Mouse (Mus musculus): ENCODE data around the gene Kank1.

Gene Kank1

DNA sequence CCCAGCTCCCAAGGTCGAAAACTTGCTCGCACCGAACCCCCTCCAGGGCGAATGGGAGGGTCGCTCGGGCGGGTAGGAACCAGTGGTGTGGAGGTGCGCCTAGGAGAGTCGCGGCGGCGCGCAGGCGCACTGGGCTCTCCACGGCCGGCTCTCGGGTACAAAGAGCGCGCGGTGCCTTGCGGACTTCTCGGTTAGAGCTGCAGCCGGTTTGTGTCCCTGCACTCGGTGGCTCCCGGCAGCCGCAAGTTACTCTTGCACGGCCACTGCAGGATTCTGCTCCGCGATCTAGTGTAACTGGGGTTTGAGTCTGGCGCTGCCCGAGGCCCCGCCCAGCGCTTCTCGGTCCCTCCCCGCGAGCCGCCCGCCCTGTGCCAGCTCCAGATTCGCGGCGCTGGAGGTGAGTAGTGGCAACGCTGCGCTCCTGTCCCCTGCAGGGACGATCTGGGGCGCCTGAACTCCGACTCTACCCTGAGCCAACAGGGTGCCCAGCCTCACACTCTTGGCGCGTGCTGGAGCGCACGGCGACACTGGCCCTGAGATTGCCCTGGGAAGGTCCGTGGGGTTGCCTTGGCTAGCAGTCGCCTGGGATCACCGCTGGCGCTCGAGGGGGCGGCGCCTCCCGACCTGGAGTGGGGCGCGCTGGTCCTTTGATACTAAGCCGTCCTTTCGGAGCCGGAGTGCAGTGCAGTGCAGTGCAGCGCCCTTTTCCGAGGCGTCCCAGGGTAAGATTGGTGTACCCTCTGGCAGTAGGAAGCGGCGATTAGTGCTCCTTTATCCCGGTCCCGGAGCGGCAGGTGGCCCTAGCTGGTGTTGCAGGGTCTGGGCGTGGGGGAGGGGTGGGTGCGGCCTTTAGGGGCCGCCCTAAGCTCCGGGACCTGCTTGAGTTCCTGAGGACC lies at the start of gene Kank1:
Gene Kank1, plus strand, starts transcription at position 380 of the 896 bp plus-strand sequence.
- peak in 1 of 2 experiments; percentile 11 for DNase-seq

- no peak for DNase-seq
Observed at GRCm38 (mm10) chr19:25187681-25188080, 49.1 kb upstream of the Kank1 start.

DNA sequence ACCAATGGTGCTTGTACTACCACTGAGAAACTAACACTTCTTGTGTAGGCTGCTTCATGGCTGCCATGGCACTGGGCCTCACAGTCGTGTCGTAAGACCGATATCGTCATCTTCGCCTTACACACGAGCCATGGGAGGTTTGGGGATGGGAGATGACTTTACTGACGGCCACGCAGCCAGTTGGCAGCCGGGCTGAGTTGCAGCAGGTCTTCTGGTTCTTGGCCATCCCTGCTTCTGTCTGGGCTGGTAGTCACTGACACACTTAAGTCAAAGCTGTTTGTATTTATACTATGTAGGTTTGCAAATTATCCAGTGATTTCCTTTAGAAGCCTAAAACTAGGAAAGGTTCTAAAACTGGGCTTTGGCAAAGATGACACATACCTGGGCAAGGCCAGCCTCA lies 43.0 kb upstream of the Kank1 start:
- no peak for DNase-seq

DNA sequence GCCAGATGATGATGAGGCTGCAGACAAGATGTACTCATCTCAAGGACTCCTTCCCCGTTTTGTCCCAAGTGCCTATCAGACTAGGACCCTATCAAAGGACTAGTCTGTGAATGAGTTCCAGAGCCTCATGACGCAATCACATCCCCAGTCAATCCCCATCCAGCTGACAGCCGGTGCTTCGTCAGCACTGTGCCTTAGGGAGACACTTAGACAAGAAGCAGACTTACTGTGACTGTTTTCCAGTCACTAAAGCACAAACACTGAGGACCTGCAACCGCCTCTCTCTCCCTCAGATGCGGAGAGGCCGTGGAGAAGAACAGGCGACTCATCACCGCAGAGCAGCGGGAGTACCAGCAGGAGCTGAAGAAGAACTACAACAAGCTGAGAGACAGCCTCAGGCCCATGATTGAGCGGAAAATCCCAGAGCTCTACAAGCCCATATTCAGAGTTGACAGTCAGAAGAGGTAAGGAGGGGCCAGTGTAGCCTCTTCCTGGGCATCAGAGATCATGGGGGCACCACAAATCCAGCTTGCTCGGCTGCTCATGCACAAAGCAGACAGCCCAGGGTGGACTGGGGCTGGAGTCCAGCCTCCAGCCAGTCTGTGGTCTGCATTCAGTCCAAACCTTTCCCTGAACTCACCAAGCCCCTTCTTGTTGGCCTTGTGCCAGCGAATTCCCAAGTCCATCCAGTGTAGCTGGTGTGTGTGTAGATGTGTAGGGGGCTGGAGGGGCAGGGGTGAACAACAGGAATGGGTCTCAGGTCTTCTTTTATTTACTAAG lies 36.5 kb upstream of the Kank1 start:
- DNase-seq: no peak

DNA sequence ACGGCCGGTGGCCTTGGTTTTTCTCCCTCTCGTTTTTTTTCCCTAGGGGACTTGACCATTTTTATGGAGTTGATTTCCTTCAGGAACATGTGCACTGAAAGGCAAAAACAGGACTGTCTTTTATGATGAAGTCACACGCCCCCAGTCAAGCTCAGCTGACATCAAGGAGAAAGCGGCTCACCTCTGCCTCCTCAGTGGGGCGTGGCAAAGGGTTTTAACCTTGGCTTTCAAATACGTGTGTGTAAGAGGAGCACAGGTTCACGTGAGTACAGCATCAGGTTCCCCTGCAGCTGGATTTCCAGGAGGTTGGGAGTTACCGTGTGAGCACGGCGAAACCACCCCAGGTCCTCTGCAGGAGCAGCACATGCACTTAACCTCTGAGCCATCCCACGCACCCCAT lies 33.7 kb upstream of the Kank1 start:
- no peak for DNase-seq

- DNase-seq: no peak
Observed at GRCm38 (mm10) chr19:25206969-25207368, 29.8 kb upstream of the Kank1 start.

- no peak for DNase-seq
Observed at GRCm38 (mm10) chr19:25207731-25208361, 28.9 kb upstream of the Kank1 start.

- no peak for DNase-seq
Observed at GRCm38 (mm10) chr19:25208596-25209110, 28.1 kb upstream of the Kank1 start.

GRCm38 (mm10) chr19:25220611-25221010 lies 16.2 kb upstream of the Kank1 start:
- DNase-seq: no peak

DNA sequence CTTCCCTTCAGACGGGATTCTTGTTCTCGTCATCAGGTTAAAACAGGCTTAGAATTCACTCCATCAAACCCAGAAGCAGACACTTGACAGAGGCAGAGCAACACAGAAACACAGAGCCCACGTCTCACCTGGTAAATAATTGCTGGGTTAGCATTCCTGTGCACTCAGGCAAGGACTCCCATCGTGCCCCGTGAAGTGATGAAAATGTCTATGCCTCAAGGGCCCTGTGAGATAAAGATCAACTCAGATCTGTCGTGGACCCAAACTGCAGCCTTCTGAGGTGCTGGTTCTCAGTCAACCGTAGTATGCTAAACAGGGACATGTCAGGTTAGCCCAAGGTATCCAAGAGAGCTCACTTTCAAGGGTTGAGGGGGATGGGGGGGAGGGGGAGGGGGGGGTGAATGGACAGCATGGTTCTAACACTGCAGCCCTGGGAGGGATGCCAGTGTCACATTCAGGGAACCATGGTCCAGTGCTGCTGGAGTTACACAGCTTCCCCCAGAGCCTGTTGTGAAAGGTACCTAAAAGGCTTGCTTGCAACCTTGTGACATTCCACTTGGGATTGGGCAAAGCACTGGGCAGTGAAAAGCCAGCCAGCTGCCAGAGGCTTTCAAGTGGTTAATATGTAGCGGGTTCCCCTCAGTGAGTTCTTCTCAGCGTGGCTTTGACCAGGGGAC lies 14.7 kb upstream of the Kank1 start:
- no peak for DNase-seq

GRCm38 (mm10) chr19:25230058-25230974 lies 6.5 kb upstream of the Kank1 start:
- no peak for DNase-seq

DNA sequence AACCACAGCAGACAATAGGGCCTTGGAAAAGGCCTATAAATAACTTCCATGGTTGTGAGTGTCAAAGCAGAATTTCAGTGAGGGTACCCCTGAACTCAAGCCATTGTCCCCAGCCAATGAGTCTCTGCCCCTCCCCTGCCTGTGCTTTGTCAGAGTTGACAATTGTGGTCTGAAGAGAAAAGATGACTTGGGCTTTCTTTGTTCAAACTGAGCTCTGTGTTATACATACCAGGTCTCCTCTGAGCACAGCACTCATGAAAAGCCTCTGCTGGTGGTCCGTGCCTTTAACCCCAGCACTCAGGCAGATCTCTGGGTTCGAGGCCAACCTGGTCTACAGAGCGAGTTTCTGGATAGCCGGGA lies 5.8 kb upstream of the Kank1 start:
- no peak for DNase-seq

GRCm38 (mm10) chr19:25232032-25232431 lies 4.7 kb upstream of the Kank1 start:
- DNase-seq: no peak

GRCm38 (mm10) chr19:25237492-25238040 lies 791 bp downstream of the Kank1 start:
- DNase-seq: no peak

DNA sequence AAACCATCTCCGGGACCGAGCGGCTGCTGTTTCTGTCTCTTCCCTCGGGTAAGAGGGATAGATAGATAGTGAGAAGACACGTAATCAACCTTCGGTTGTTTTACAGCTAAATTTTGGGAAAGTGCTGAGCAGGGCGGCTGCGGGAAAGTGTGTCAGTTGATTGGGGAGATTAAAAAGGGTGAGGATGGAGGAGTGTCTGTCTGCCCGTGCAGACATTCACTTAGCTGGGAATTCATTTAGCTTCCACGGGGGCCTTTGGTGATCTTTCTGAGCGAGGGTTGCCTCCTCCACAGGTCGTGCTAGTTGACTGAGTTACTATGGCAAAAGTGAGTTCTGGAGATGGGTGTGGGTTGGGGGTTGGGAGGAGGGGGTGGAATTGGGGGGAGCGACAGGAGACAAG lies 1.3 kb downstream of the Kank1 start:
- no peak for DNase-seq

GRCm38 (mm10) chr19:25243566-25243965 lies 6.8 kb downstream of the Kank1 start:
- no peak for DNase-seq

- no peak for DNase-seq
Observed at GRCm38 (mm10) chr19:25246062-25246461, 9.3 kb downstream of the Kank1 start.

DNA sequence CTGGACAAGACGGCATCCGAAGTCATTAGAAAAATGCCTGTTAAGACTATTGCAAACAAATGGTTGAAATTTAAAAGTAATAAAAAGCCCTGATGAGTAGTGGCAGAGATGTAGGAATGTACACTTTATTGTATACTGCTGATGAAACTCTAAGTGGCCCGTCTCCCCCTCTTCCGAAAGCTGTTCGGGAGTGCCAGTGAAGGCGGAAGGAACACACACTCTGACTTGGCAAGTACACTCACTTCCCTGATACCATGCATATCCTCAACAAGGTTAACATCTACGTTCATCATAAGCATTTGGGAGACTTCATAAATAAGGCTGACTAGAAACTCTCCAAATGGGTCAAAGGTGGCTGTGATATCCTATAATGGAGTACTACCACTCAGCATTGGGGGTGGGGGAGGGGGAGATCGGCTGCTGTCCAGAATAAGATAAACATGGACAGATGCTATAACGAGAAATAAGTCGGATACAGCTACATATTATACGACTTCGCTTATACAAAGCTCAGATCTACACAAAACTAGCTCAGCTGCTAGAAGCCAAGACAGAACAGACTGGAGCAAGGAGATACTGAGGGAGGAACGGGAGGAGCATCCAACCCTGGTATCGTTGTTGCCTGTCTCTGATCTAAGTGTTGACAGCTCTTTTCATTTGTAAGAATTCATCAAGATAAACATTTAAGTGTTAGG lies 11.2 kb downstream of the Kank1 start:
- no peak for DNase-seq

GRCm38 (mm10) chr19:25249230-25249629 lies 12.5 kb downstream of the Kank1 start:
- no peak for DNase-seq

GRCm38 (mm10) chr19:25251610-25252140 lies 14.9 kb downstream of the Kank1 start:
- DNase-seq: no peak
